Mouse (Mus musculus): ENCODE measurements around the gene Tigd4. TPM values are rescaled to one million over a fixed set of nuclear protein-coding genes. Genes with fewer than 3 reads are reported as not detected.

Gene Tigd4
- total RNA-seq, 1 experiment from 2014 or later = not detected

DNA sequence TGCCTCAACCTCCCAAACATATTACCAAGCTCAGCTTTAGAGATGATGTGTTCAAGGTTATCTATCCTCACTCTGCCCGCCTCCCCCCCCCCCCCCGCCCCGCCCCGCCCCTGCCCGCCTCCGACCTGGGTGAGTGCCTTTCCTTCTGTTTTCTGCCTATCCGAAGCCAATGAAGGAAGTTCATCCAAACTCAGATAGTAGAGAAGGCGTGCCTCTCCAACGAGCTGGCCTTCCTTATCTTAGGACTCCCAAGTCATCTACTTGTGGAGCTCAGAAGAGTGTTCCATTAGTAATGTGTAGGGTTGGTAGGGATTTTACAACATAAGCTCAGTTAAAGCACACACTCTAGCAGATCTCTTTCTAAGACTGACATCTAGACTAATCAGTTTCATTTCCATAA, 9.8 kb downstream of the Tigd4 start:
- ATAC-seq (replicated peaks; ENCODE audit: low read depth, poor library complexity, severe bottlenecking) = 0 out of 2 replicates have a peak, but pooled peaks have one; percentile 44

DNA sequence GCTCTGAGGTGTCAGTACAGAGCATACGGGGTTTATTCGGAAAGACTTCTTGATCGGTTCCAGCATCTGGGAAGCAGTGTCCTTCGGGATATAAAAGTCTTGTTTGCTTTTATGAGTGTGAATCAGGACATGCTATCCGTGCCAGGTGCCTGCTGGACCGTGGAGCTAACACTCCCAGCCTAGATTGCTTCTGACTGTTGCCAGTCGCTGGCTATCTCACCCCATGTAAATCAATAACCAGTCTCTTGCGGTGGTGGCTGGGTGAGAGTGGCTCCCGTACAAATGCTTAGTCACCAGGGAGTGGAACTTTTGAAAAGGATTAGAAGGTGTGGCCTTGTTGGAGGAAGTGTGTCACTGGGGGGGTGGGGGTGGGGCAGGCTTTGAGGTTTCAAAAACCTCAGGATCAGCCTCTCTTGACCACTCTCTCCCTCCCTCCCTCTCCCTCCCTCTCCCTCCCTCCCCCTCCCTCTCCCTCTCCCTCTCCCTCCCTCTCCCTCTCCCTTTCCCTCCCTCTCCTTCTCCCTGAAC, 16.9 kb downstream of the Tigd4 start:
- ATAC-seq (replicated peaks; ENCODE audit: low read depth, poor library complexity, severe bottlenecking) = no peak

DNA sequence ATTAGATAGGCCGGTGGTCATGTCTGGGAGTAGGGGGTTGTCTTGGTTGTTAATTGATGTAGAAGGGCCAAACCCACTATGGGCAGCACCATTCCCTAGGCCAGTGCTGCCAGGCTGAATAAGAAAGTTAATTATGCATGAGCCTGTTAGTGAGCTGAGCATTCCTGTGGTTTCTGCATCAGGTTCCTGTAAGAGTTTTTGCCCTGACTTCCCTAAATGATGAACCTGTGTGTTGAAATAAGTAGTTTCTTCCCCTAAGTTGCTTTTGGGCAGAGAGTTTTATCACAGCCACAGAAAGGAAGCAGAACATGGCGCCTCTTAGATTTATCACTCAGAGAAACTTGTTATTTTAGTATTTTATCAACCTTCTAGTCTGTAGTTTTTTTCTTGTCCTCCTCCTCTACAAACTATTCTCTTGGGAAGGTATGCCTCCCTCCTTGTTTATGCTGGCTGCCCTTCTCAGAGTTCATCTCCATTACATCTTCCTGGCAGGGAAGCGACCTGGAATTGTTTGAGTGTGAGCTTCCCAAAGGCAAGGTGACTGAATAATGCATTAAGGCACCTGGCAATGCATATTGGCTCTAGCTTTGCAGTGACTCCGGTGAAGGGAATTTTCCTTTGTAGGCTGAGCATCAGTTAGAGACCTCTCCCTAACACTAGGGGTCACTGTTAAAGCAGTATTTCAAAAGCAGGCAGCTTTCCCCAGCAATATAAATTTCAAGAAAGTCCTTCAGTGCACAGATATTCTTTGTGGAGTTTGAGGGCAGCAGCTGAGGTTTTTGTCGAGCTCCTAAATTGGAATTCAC, 21.9 kb downstream of the Tigd4 start:
- ATAC-seq (replicated peaks; ENCODE audit: low read depth, poor library complexity, severe bottlenecking) = peak; percentile 84

GRCm38 (mm10) chr3:84615856-84616225, 22.5 kb downstream of the Tigd4 start:
- ATAC-seq (replicated peaks; ENCODE audit: low read depth, poor library complexity, severe bottlenecking) = no peak

GRCm38 (mm10) chr3:84618627-84619026, 25.3 kb downstream of the Tigd4 start:
- no peak for ATAC-seq (replicated peaks; ENCODE audit: low read depth, poor library complexity, severe bottlenecking)

- ATAC-seq (replicated peaks; ENCODE audit: low read depth, poor library complexity, severe bottlenecking) = no peak
These were observed 25.7 kb downstream of the Tigd4 start for GRCm38 (mm10) chr3:84619056-84619455.

GRCm38 (mm10) chr3:84619725-84620124, 26.4 kb downstream of the Tigd4 start:
- ATAC-seq (replicated peaks; ENCODE audit: low read depth, poor library complexity, severe bottlenecking) = no peak

- ATAC-seq (replicated peaks; ENCODE audit: low read depth, poor library complexity, severe bottlenecking) = peak; percentile 85
These were observed 28.7 kb downstream of the Tigd4 start for GRCm38 (mm10) chr3:84622026-84622425.

GRCm38 (mm10) chr3:84631586-84631985, 38.2 kb downstream of the Tigd4 start:
- ATAC-seq (replicated peaks; ENCODE audit: low read depth, poor library complexity, severe bottlenecking) = no peak

DNA sequence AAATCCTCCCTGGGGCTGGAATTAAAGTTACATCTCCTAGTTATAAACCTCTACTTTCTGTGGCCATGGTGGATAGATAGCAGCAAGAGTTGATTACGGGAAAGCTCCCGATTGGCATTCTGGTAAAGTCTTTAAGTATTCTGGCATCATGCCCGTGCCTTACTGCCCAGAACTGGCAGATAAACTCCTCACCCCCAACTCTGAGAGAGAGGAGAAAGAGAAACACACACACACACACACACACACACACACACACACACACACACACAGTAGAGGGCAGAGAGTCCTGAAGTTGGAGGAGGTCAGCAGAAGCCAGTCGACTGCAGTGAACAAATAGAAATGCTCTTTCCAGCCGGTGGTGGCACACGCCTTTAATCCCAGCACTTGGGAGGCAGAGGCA, 43.7 kb downstream of the Tigd4 start:
- ATAC-seq (replicated peaks; ENCODE audit: low read depth, poor library complexity, severe bottlenecking) = no peak

- ATAC-seq (replicated peaks; ENCODE audit: low read depth, poor library complexity, severe bottlenecking) = no peak
These were observed 44.7 kb downstream of the Tigd4 start for GRCm38 (mm10) chr3:84637890-84638578.

- ATAC-seq (replicated peaks; ENCODE audit: low read depth, poor library complexity, severe bottlenecking) = no peak
These were observed 45.5 kb downstream of the Tigd4 start for GRCm38 (mm10) chr3:84638858-84639257.

GRCm38 (mm10) chr3:84639767-84640500, 46.6 kb downstream of the Tigd4 start:
- no peak for ATAC-seq (replicated peaks; ENCODE audit: low read depth, poor library complexity, severe bottlenecking)

DNA sequence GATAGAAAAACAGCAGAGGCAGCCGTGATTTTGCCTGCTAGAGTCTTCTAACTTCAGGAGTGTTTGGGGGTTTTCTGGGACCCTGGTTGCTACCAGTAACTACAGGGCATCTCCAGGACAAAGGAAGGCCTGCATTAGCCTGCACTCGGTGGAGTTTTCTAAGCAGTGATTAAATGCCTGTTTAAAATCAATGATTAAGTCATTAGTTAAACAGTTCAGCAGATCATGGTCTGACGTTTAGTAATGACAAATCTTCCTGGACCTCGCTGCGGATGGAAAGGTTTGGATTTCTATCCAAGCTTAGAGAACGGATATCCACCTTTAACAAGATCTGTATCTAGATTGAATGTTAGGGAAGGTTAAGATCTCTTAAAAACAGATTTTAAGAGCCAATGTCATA, 47.2 kb downstream of the Tigd4 start:
- no peak for ATAC-seq (replicated peaks; ENCODE audit: low read depth, poor library complexity, severe bottlenecking)

GRCm38 (mm10) chr3:84641391-84641790, 48.0 kb downstream of the Tigd4 start:
- ATAC-seq (replicated peaks; ENCODE audit: low read depth, poor library complexity, severe bottlenecking) = no peak

DNA sequence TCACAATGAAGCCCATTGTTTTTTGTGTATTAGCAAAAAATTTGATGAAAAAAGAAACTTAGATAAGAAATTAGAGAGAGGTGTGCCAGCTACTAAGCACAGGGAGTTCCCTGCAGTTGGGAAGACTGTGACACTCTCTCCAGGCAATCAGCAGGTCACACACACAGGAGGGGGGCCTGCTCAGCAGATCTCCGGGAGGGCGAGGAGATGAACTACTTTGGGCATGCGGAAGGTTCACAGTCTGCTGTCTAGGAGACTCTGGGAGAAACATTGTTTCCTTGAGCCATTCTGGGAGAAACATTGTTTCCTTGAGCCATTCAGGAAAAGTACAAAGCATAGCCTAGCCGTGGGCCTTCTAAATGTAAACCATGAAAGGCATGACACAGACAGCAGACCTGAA, 49.6 kb downstream of the Tigd4 start:
- no peak for ATAC-seq (replicated peaks; ENCODE audit: low read depth, poor library complexity, severe bottlenecking)

- ATAC-seq (replicated peaks; ENCODE audit: low read depth, poor library complexity, severe bottlenecking) = peak; percentile 63
These were observed 52.0 kb downstream of the Tigd4 start for GRCm38 (mm10) chr3:84645156-84646006.

DNA sequence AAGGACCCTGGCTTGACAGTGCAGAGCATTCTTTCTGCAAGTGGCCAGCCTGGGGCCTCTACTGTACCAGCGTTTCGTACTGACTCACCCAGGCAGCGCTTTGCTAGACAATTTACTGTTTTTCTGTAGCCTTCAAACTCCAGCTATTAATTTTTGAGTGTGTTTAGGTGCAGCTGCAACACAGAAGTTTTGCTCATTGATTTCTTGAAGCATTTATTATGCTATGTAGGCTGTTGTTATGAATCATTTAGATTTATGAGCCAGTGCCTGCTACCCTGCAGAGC, 52.6 kb downstream of the Tigd4 start:
- no peak for ATAC-seq (replicated peaks; ENCODE audit: low read depth, poor library complexity, severe bottlenecking)

GRCm38 (mm10) chr3:84646331-84646845, 53.0 kb downstream of the Tigd4 start:
- ATAC-seq (replicated peaks; ENCODE audit: low read depth, poor library complexity, severe bottlenecking) = no peak
